Mouse (Mus musculus) CH12.LX (cell line): Measurements from ENCODE around the gene Ypel1.

Experiments used
- CTCF ChIP-seq, 2 experiments: IDR thresholded peaks in 1 of 2; conservative IDR thresholded peaks in 1 of 2; 2 replicates each; pipeline ENCODE4 v1.5.1; 2011 to 2012; ENCODE audit warnings: low read depth in 2 of 2, low read length in 2 of 2, improper control_type of control experiment in 1 of 2, inconsistent platforms in 1 of 2, mild to moderate bottlenecking in 1 of 2, moderate library complexity in 1 of 2
- JUN ChIP-seq: IDR thresholded peaks from 2 replicates; pipeline ENCODE4 v1.6.1; 2011; ENCODE audit warnings: low read depth, mild to moderate bottlenecking, low read length, improper control_type of control experiment, moderate library complexity; ENCODE audit not compliant: insufficient read depth
- POLR2A ChIP-seq: IDR thresholded peaks from 2 replicates; pipeline ENCODE4 v1.6.1; 2011; ENCODE audit warnings: low read depth, mild to moderate bottlenecking, improper control_type of control experiment, low read length
- SIN3A ChIP-seq: IDR thresholded peaks from 2 replicates; pipeline ENCODE4 v1.6.1; 2012; ENCODE audit warnings: low read length, improper control_type of control experiment, inconsistent platforms

GRCm38 (mm10) chr16:17049886-17050285, 19.6 kb upstream of the Ypel1 start:
- TF ChIP-seq SIN3A = no peak
- TF ChIP-seq POLR2A = no peak
- no peak for TF ChIP-seq CTCF (conservative IDR thresholded peaks at IDR 0.05 in 1 of 2, IDR thresholded peaks at IDR 0.05 in 1 of 2; ENCODE audit: low read depth in 2 of 2, low read length in 2 of 2)
- TF ChIP-seq JUN = no peak
